Mouse (Mus musculus) heart, embryonic 16.5 days (tissue): ENCODE results near the gene Chn2. TPM values are rescaled to one million over a fixed set of nuclear protein-coding genes. Genes with fewer than 3 reads are reported as not detected.

Experiments used
- ATAC-seq: fragments of 200-750 bp; cut with Nextera tagmentation; replicated peaks from 2 replicates; pipeline ENCODE4 v1.8.0; 2017; ENCODE audit warnings: moderate number of reproducible peaks; ENCODE audit not compliant: insufficient read depth, low FRiP score; ENCODE audit errors: extremely low read depth
- H3K27ac ChIP-seq: fragments of 300-500 bp; sonication (generic); 2 replicates; pipeline ENCODE4 v1.5.1; 2014; ENCODE audit warnings: mild to moderate bottlenecking, low read length, control low read depth, moderate library complexity
- H3K27me3 ChIP-seq: fragments of 300-500 bp; sonication (generic); 2 replicates; pipeline ENCODE4 v1.6.1; 2014; ENCODE audit warnings: low read length, mixed read lengths; ENCODE audit not compliant: control insufficient read depth, insufficient read depth
- H3K36me3 ChIP-seq: fragments of 300-500 bp; sonication (generic); 2 replicates; pipeline ENCODE4 v1.6.1; 2014; ENCODE audit not compliant: control insufficient read depth, insufficient read depth
- H3K4me1 ChIP-seq: fragments of 300-500 bp; sonication (generic); 2 replicates; pipeline ENCODE4 v1.6.1; 2014; ENCODE audit warnings: low read length, mixed read lengths; ENCODE audit not compliant: control insufficient read depth, insufficient read depth
- H3K4me2 ChIP-seq: fragments of 300-500 bp; sonication (generic); 2 replicates; pipeline ENCODE4 v1.6.1; 2014; ENCODE audit warnings: low read depth, mild to moderate bottlenecking, control low read depth, low read length
- H3K4me3 ChIP-seq: fragments of 300-500 bp; sonication (generic); 2 replicates; pipeline ENCODE4 v1.5.1; 2014; ENCODE audit warnings: mild to moderate bottlenecking, control low read depth, low read length
- H3K9ac ChIP-seq: fragments of 300-500 bp; sonication (generic); 2 replicates; pipeline ENCODE4 v1.6.1; 2014; ENCODE audit warnings: low read length, control low read depth
- H3K9me3 ChIP-seq: fragments of 300-500 bp; sonication (generic); replicated peaks from 2 replicates; pipeline ENCODE4 v1.6.1; 2016; ENCODE audit warnings: low read length; ENCODE audit not compliant: control insufficient read depth
- whole genome bisulfite sequencing: fragments of 180-500 bp; shearing (Covaris S2); extraction: QIAGEN DNeasy Blood & Tissue Kit; methylation state at CpG from one replicate; pipeline ENCODE4 v1.1.7; 2014; 5-methylcytosine and 5-hydroxymethylcytosine counted together
- polyA plus RNA-seq: library from polyadenylated mRNA; unstranded; fragments of >200 nt; fragmentation: Nextera tagmentation; extraction: Ambion mirVana; gene quantifications from 2 replicates; pipeline ENCODE4 v1.2.1, GENCODE M21; 2015

The Chn2 gene
- polyA plus RNA-seq, 1 experiment from 2014 or later, result 5.4 TPM

GRCm38 (mm10) chr6:54208786-54209185 is 169.4 kb downstream of the Chn2 start:
- H3K4me1 ChIP-seq, result peaks cover 4% of the 10 kb centered on the region; the same call in 1 of the 2 replicates
- no peak for ATAC-seq
- 81% methylated on average over 8 of the region's 8 CpGs for WGBS

GRCm38 (mm10) chr6:54210971-54211370 is 171.6 kb downstream of the Chn2 start:
- no peaks in the 10 kb centered on the region for H3K27me3 ChIP-seq
- no peaks in the 10 kb centered on the region for H3K36me3 ChIP-seq
- H3K9me3 ChIP-seq, result no peaks in the 10 kb centered on the region
- WGBS, result 70% methylated on average over 4 of the region's 4 CpGs
- H3K4me3 ChIP-seq, result no peak overlapping the region
- no peaks in the 10 kb centered on the region for H3K4me1 ChIP-seq
- ATAC-seq, result no peak
- H3K9ac ChIP-seq, result no peak overlapping the region
- H3K27ac ChIP-seq, result no peak overlapping the region
- H3K4me2 ChIP-seq, result no peak overlapping the region

More at GRCm38 (mm10) chr6:54208786-54209185, 169.4 kb downstream of the Chn2 start:
- H3K27me3 ChIP-seq, result no peaks in the 10 kb centered on the region
- H3K27ac ChIP-seq, result no peak overlapping the region
- no peaks in the 10 kb centered on the region for H3K36me3 ChIP-seq
- no peak overlapping the region for H3K9ac ChIP-seq
- no peaks in the 10 kb centered on the region for H3K9me3 ChIP-seq
- no peak overlapping the region for H3K4me2 ChIP-seq
- H3K4me3 ChIP-seq, result no peak overlapping the region

- Histone ChIP-seq H3K9me3 (no peaks in the 10 kb centered on the region), H3K27me3 (no peaks in the 10 kb centered on the region), H3K4me2 (no peak overlapping the region)
Observed at GRCm38 (mm10) chr6:54211939-54212338, 172.6 kb downstream of the Chn2 start.

GRCm38 (mm10) chr6:54213743-54214142 is 174.4 kb downstream of the Chn2 start:
- no peak for ATAC-seq
- H3K27me3 ChIP-seq, result no peaks in the 10 kb centered on the region

More at GRCm38 (mm10) chr6:54211939-54212338, 172.6 kb downstream of the Chn2 start:
- no peak overlapping the region for H3K9ac ChIP-seq
- H3K4me3 ChIP-seq, result no peak overlapping the region
- H3K4me1 ChIP-seq, result no peaks in the 10 kb centered on the region
- no peak for ATAC-seq
- 80% methylated on average over 7 of the region's 7 CpGs for WGBS
- no peaks in the 10 kb centered on the region for H3K36me3 ChIP-seq
- no peak overlapping the region for H3K27ac ChIP-seq

GRCm38 (mm10) chr6:54215636-54216035 is 176.3 kb downstream of the Chn2 start:
- Histone ChIP-seq H3K4me3 (no peak overlapping the region), H3K27me3 (no peaks in the 10 kb centered on the region), H3K36me3 (no peaks in the 10 kb centered on the region), H3K4me1 (no peaks in the 10 kb centered on the region), H3K9ac (no peak overlapping the region), H3K4me2 (no peak overlapping the region), H3K27ac (no peak overlapping the region), H3K9me3 (no peaks in the 10 kb centered on the region)
- 71% methylated on average over 8 of the region's 8 CpGs for WGBS
- no peak for ATAC-seq

More at GRCm38 (mm10) chr6:54213743-54214142, 174.4 kb downstream of the Chn2 start:
- Histone ChIP-seq H3K4me2 (no peak overlapping the region), H3K9me3 (no peaks in the 10 kb centered on the region), H3K36me3 (no peaks in the 10 kb centered on the region), H3K4me3 (no peak overlapping the region), H3K9ac (no peak overlapping the region), H3K27ac (no peak overlapping the region), H3K4me1 (no peaks in the 10 kb centered on the region)
- 75% methylated on average over 7 of the region's 7 CpGs for WGBS

- Histone ChIP-seq H3K27ac (no peak overlapping the region), H3K4me3 (no peak overlapping the region), H3K4me1 (no peaks in the 10 kb centered on the region), H3K4me2 (no peak overlapping the region), H3K9me3 (no peaks in the 10 kb centered on the region), H3K9ac (no peak overlapping the region), H3K27me3 (no peaks in the 10 kb centered on the region), H3K36me3 (no peaks in the 10 kb centered on the region)
- 63% methylated on average over 5 of the region's 5 CpGs for WGBS
- ATAC-seq, result no peak
Observed at GRCm38 (mm10) chr6:54216512-54216911, 177.2 kb downstream of the Chn2 start.

GRCm38 (mm10) chr6:54220124-54220523 is 180.8 kb downstream of the Chn2 start:
- ATAC-seq, result no peak
- WGBS, result 48% methylated on average over 14 of the region's 14 CpGs
- H3K27me3 ChIP-seq, result no peaks in the 10 kb centered on the region
- no peak overlapping the region for H3K4me3 ChIP-seq
- H3K4me2 ChIP-seq, result no peak overlapping the region
- no peak overlapping the region for H3K9ac ChIP-seq
- no peaks in the 10 kb centered on the region for H3K36me3 ChIP-seq
- H3K27ac ChIP-seq, result no peak overlapping the region
- H3K4me1 ChIP-seq, result no peaks in the 10 kb centered on the region
- no peaks in the 10 kb centered on the region for H3K9me3 ChIP-seq

GRCm38 (mm10) chr6:54223529-54223928 is 184.2 kb downstream of the Chn2 start:
- no peak overlapping the region for H3K27ac ChIP-seq
- no peak overlapping the region for H3K9ac ChIP-seq
- ATAC-seq, result no peak
- H3K27me3 ChIP-seq, result no peaks in the 10 kb centered on the region; the same call in 1 of the 2 replicates
- H3K36me3 ChIP-seq, result no peaks in the 10 kb centered on the region
- H3K4me2 ChIP-seq, result no peak overlapping the region
- no peaks in the 10 kb centered on the region for H3K4me1 ChIP-seq
- no peaks in the 10 kb centered on the region for H3K9me3 ChIP-seq
- 87% methylated on average over 4 of the region's 4 CpGs for WGBS
- no peak overlapping the region for H3K4me3 ChIP-seq

- Histone ChIP-seq H3K36me3 (no peaks in the 10 kb centered on the region), H3K9ac (no peak overlapping the region), H3K4me3 (no peak overlapping the region), H3K27ac (no peak overlapping the region), H3K27me3 (no peaks in the 10 kb centered on the region; the same call in 1 of the 2 replicates), H3K4me2 (no peak overlapping the region), H3K9me3 (no peaks in the 10 kb centered on the region), H3K4me1 (no peaks in the 10 kb centered on the region)
- no peak for ATAC-seq
- 81% methylated on average over 11 of the region's 11 CpGs for WGBS
Observed at GRCm38 (mm10) chr6:54224325-54224724, 185.0 kb downstream of the Chn2 start.
